Mouse (Mus musculus) spleen, embryonic (tissue): ENCODE results near the gene Bcar3.

Source experiments
- CTCF ChIA-PET: fragments of 350-600 bp; sonication (Branson Sonifier 250); formaldehyde crosslinking; loops from one replicate; lab custom pipeline; 2022; lab: Charles Lee

The Bcar3 gene

GRCm38 (mm10) chr3:122293954-122294850 is at the start of gene Bcar3:
TSS of gene Bcar3 (plus strand) at chr3:122294136.
- CTCF ChIA-PET: interaction anchor here (0.5 to 0.9 kb wide), 3 partner anchors 17 to 338 kb away, joined by 3 read pairs; no protein-coding TSS in a partner anchor

GRCm38 (mm10) chr3:122244759-122245158 is 49.2 kb upstream of the Bcar3 start:
- CTCF ChIA-PET: no interaction called here

GRCm38 (mm10) chr3:122245215-122245877 is 48.6 kb upstream of the Bcar3 start, which contains the start of gene Gclm:
TSS of gene Gclm (plus strand) at chr3:122245557.
- CTCF ChIA-PET: interaction anchor here (0.6 kb wide), 1 partner anchor 710 kb away, joined by 10 read pairs; no protein-coding TSS in a partner anchor

GRCm38 (mm10) chr3:122245878-122246332 is 48.0 kb upstream of the Bcar3 start:
- CTCF ChIA-PET: interaction anchor here (0.6 kb wide), 1 partner anchor 709 kb away, joined by 10 read pairs; no protein-coding TSS in a partner anchor

GRCm38 (mm10) chr3:122246406-122246805 is 47.5 kb upstream of the Bcar3 start:
- CTCF ChIA-PET: interaction anchor here (0.6 kb wide), 1 partner anchor 61 kb away, joined by 3 read pairs; no protein-coding TSS in a partner anchor

GRCm38 (mm10) chr3:122246986-122247767 is 46.8 kb upstream of the Bcar3 start:
- CTCF ChIA-PET: interaction anchor here (0.6 kb wide), 1 partner anchor 61 kb away, joined by 3 read pairs; no protein-coding TSS in a partner anchor

- CTCF ChIA-PET: no interaction called here
These were observed 46.2 kb upstream of the Bcar3 start for GRCm38 (mm10) chr3:122247768-122248100.

- CTCF ChIA-PET: no interaction called here
These were observed 41.3 kb upstream of the Bcar3 start for GRCm38 (mm10) chr3:122252466-122253253.

- CTCF ChIA-PET: interaction anchor here (0.6 kb wide), 1 partner anchor 182 kb away, joined by 3 read pairs; no protein-coding TSS in a partner anchor
These were observed 39.9 kb upstream of the Bcar3 start for GRCm38 (mm10) chr3:122254050-122254449.

- CTCF ChIA-PET: interaction anchor here (0.6 kb wide), 1 partner anchor 473 kb away, joined by 6 read pairs; no protein-coding TSS in a partner anchor
These were observed 23.9 kb upstream of the Bcar3 start for GRCm38 (mm10) chr3:122269986-122270385.

- CTCF ChIA-PET: interaction anchor here (0.9 kb wide), 1 partner anchor 20 kb away, joined by 4 read pairs; no protein-coding TSS in a partner anchor
These were observed 21.4 kb upstream of the Bcar3 start for GRCm38 (mm10) chr3:122272565-122272964.

GRCm38 (mm10) chr3:122273407-122274240 is 20.3 kb upstream of the Bcar3 start:
- CTCF ChIA-PET: no interaction called here

GRCm38 (mm10) chr3:122274241-122275024 is 19.5 kb upstream of the Bcar3 start, which contains the start of gene Dnttip2:
TSS of gene Dnttip2 (plus strand) at chr3:122274388.
- CTCF ChIA-PET: no interaction called here

GRCm38 (mm10) chr3:122275111-122275510 is 18.8 kb upstream of the Bcar3 start:
- CTCF ChIA-PET: no interaction called here

- CTCF ChIA-PET: no interaction called here
These were observed 6.7 kb upstream of the Bcar3 start for GRCm38 (mm10) chr3:122287195-122287594.

- CTCF ChIA-PET: no interaction called here
These were observed 5.2 kb upstream of the Bcar3 start for GRCm38 (mm10) chr3:122288613-122289195.

GRCm38 (mm10) chr3:122289344-122289743 is 4.6 kb upstream of the Bcar3 start:
- CTCF ChIA-PET: interaction anchor here (0.7 kb wide), 1 partner anchor 1089 kb away, joined by 3 read pairs; no protein-coding TSS in a partner anchor

GRCm38 (mm10) chr3:122290696-122291095 is 3.2 kb upstream of the Bcar3 start:
- CTCF ChIA-PET: no interaction called here
